Mouse (Mus musculus): ENCODE data around the gene Gm9573.

The Gm9573 gene

DNA sequence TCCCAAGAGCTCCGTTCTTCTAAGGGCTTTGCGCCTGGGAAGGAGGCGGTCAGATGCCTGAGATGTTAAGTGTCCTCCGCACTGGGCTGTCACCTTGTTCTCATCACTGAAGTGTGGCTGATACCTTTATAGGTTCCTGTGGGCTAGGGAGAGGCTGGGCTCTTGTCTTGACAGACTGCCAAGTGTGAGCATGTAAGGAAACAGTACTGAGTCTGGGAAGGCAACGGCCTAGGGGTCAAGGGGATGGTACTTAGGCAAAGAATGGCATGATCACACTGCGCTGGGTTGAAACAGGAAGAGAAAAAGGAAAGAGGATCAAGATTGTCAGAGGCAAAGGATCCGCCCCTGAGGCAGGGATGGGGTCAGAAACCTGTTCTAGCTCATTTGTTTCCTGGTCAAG, at the start of gene Gm9573:
Gene Gm9573 (minus strand): TSS at position 101 of the 400 bp plus-strand sequence.
- DNase-seq (ENCODE audit: low read depth, low spot score) = no peak

GRCm38 (mm10) chr17:35673416-35674035, 47.1 kb upstream of the Gm9573 start, which contains the start of gene Gtf2h4:
TSS of gene Gtf2h4 (minus strand) at chr17:35673739.
- peak; percentile 94 for DNase-seq (ENCODE audit: low read depth, low spot score)

- DNase-seq (ENCODE audit: low read depth, low spot score) = no peak
These were observed 46.1 kb upstream of the Gm9573 start for GRCm38 (mm10) chr17:35672527-35672926.

DNA sequence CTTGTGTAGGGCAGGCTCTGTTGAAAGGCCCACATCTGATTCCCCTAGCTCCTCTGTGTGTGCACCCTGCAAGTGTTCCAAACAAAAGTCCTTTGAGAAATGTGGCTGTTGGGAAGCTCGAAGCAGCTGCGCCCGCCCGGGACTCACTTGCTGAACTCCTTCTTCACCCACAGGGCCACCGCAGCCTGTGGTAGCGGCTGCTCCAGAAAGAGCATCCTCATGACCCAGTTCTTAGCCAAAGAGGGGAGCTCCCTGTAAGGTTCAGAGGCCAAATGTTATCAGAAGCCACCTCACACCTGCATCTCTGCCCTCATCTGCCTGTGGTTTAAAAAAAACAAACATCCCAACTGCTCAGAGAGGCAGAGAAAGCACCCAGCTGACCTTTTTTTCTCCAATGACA, 45.4 kb upstream of the Gm9573 start:
- no peak for DNase-seq (ENCODE audit: low read depth, low spot score)

- no peak for DNase-seq (ENCODE audit: low read depth, low spot score)
These were observed 43.3 kb upstream of the Gm9573 start for GRCm38 (mm10) chr17:35669731-35670130.

DNA sequence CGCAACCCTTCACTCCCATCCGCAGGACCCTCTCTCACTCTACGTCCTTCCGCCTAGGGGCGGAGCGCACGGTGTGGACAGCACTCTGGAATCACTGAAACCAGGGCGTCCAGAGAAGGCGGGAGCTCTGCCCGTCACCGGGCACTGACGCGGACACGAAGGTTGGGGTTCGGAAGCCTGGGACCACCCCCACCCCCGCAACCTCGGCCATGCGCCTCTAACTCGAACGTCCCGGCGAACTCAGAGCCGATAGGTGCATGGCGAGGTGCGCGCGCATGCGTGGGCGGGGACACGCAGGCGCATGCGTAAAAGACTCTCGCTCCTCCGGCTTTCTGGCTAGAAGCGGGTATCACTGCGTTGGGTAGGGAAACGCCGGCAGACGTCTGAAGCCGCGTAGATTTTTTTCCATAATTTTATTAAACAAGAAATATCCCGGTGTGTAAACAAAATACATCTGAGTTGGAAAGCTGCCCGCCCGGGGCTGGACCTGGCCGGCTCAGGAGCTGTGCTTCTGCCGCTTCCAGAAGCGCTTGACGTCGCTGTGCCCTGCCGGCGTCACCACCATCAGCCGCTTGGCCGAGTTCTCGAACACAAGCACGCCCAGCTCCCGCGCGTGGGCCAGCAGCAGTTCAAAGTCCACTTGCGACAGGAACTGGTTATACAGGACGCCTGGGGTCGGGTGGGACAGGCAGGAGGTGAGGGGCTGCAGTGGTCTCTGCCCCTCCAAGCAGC, 41.1 kb upstream of the Gm9573 start, which contains the start of gene Vars2:
Gene Vars2 (minus strand): TSS at position 259 of the 732 bp plus-strand sequence.
- peak; percentile 87 for DNase-seq (ENCODE audit: low read depth, low spot score)

DNA sequence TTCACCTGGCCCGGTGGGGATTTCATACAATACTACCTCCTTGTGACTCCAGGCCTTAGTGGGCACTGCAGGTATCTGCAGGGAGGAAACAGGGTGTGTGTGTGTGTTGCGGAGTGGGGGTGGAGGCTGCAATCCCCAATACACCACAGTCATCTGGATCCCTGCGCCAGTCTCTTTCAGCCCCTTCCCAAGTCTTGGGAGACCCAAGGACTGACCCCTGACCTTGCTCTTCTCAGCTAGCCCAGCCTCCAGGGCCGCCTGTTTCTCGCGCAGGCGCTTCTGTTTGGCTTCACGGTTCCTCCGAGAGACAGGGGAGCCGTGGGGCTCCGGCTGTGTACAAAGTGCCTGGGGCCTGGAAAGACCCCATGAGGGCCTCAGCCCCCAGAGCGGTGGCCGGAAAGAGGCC, 40.4 kb upstream of the Gm9573 start:
- no peak for DNase-seq (ENCODE audit: low read depth, low spot score)

- no peak for DNase-seq (ENCODE audit: low read depth, low spot score)
These were observed 39.6 kb upstream of the Gm9573 start for GRCm38 (mm10) chr17:35665957-35666515.

DNA sequence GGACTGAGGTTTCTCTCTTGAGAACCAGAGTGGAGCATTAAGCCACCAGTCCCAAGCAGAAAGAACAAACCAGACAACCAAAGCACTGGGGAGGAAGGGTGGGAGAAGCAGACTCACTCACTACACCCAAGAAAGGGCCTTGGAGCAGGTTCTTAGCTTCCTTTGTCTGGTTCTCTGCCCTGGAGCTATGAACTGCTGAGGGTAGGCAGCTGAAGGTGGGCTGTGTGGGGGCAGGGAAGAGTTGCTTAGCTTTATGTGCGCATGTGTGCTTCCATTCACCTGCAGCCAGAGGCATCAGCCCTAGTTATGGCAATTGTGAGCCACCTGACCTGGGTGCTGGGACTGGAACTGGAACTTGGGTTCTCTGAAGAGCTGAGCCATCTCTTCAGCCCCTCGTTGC, 26.6 kb upstream of the Gm9573 start:
- no peak for DNase-seq (ENCODE audit: low read depth, low spot score)

- no peak for DNase-seq (ENCODE audit: low read depth, low spot score)
These were observed 23.0 kb upstream of the Gm9573 start for GRCm38 (mm10) chr17:35649429-35649828.

DNA sequence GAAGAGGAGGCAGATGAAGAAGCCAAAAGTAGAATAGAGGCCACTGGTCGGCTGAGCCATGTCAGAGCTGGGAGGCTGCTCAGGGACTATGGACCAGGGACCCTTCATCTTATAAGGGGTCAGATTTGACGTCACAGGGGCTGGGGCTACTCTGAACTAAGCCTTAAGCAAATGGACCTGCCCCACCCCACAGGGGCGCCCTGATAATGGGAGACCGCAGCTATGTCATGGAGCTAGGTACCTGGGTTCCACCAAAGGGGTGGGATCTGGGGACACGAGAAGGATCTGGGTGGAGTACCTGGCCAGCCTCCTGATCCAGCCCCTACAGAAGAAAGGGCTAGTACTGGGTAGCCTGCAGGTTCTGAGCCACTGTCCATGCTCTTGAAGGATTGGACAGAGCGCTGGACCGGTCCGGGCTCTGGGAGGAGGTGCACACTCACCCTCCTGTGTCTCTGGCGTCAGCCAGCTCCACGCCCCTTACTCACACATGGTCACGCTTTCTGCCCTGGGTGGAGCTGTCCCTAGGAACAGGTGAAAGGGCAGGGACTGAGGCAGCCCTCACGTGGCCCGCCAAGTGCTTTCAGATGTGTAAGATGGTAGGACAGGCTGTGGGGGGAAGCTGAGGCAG, 17.3 kb upstream of the Gm9573 start, which contains the start of gene Mucl3:
Gene Mucl3 (minus strand): TSS at position 87 of the 628 bp plus-strand sequence.
- DNase-seq (ENCODE audit: low read depth, low spot score) = no peak

- no peak for DNase-seq (ENCODE audit: low read depth, low spot score)
These were observed 12.9 kb upstream of the Gm9573 start for GRCm38 (mm10) chr17:35639352-35639751.

GRCm38 (mm10) chr17:35638475-35639190, 12.2 kb upstream of the Gm9573 start:
- no peak for DNase-seq (ENCODE audit: low read depth, low spot score)

DNA sequence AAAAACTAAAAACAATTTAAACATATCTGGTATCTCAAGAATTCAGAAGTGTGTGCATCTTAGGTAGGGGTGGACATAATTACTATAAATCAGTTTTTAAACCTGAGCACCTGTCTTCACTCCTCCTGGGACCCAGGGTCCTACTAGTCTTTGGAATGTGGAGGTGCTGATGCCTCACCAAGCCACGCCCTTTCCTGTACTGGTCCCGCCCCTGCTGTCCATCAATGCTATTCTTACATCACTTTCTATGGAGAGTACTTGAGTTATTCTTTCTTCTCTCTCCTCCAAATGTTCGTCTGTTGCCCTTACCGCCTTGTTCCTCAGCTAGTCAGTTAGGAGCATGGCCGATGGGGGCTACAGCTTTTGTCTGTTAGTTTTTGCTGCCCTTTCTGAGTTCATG, 9.9 kb upstream of the Gm9573 start:
- DNase-seq (ENCODE audit: low read depth, low spot score) = no peak

DNA sequence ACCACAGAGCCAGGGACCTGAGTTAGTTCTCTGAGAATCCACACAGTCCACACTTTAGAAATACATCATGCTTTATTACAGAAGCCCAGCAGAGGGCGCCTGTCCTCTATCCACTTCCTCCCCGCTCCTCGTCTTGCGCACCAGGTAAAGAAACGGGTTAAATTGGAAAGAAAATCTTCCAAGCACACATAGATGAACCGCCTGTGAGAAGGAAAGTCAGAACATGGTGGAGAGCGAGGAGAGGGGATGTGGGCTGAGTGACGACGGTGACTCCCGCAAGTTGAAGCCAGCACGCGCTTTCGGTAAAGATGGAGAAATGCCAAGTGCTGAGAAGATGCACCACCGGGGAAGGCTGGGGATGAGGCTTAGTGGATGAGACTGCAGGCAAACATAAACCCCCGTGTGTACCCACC, 9.3 kb upstream of the Gm9573 start:
- peak; percentile 66 for DNase-seq (ENCODE audit: low read depth, low spot score)

- no peak for DNase-seq (ENCODE audit: low read depth, low spot score)
These were observed 8.8 kb upstream of the Gm9573 start for GRCm38 (mm10) chr17:35635202-35635601.

- DNase-seq (ENCODE audit: low read depth, low spot score) = no peak
These were observed 7.6 kb upstream of the Gm9573 start for GRCm38 (mm10) chr17:35633992-35634391.

DNA sequence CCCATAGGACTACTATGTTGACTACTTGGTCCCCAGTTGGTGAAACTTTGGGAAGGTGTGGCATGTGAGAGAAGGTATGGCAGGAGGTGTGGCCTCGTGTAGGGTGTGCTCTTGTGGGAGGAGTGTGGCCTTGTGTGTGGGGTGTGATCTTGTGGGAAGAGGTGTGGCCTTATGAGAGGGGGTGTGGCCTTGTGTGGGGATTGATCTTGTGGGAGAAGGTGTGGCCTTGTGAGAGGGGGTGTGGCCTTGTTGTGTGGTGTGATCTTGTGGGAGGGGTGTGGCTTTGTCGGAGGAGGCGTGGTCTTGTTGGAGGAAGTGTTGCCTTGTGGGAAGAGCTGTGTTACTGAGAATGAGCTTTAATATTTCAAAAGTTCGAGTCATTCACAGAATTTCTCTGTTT, 9.3 kb downstream of the Gm9573 start:
- DNase-seq (ENCODE audit: low read depth, low spot score) = no peak

DNA sequence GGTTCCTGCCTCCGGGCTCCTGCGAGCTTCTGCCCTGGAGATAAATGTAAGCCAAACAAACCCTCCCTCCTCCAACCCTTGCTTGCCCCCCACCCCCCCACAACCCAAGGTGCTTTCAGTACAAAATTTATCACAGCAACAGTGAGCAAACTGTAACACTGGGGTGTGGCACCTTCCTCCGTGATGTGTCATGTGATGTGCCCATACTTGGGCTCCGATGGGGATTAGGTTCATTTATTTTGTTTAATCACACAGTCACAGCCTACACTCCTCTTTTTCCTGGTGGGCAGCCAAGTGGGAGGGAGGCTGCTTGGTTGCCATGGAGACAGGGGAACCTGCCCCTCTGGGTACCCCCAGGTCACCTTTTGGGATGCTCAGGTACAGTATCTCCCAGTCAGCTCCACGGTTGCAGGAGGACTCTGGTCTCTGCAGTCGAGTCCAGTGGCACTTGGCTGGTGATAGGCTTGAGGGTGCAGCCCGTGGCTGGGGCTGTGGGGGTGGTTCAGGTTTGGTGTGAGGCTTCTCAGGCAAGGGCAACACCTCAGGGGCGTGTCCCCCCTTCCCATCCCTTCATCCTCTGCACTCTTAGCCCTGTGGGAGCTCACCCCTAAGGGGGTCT, 24.6 kb downstream of the Gm9573 start:
- no peak for DNase-seq (ENCODE audit: low read depth, low spot score)

DNA sequence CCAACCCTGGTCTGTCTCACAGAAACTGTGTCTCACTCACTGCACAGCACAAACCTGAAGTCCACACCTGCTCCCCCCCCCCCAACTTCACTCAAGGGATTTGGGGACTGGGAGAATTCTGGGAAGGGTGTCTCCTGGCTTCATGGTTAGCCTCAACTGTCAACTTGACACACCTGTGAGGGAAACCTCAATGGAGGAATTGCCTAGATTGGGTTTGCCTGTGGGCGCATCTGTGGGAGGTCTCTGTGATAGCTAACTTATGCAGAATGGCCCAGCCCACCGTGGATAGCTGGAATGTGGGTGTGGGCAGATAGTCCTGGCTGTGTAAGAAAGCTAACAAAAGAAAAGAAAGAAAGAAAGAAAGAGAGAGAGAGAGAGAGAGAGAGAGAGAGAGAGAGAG, 25.2 kb downstream of the Gm9573 start, which contains the start of gene Sfta2:
Gene Sfta2 (plus strand): TSS at position 301 of the 400 bp plus-strand sequence.
- DNase-seq (ENCODE audit: low read depth, low spot score) = no peak

GRCm38 (mm10) chr17:35597399-35597798, 29.0 kb downstream of the Gm9573 start:
- no peak for DNase-seq (ENCODE audit: low read depth, low spot score)
